Mouse (Mus musculus) hindbrain, embryonic 12.5 days (tissue): ENCODE data around the gene Vmp1. TPM values are rescaled to one million over a fixed set of nuclear protein-coding genes. Genes with fewer than 3 reads are reported as not detected.

Source experiments
- ATAC-seq: fragments of 200-750 bp; cut with Nextera tagmentation; 2 replicates; pipeline ENCODE4 v1.8.0; 2017; ENCODE audit warnings: moderate TSS enrichment; ENCODE audit not compliant: low FRiP score
- H3K27ac ChIP-seq: fragments of 300-500 bp; sonication (generic); 2 replicates; pipeline ENCODE4 v1.5.1; 2016; ENCODE audit warnings: mild to moderate bottlenecking
- H3K27me3 ChIP-seq: fragments of 300-500 bp; sonication (generic); 2 replicates; pipeline ENCODE4 v1.6.1; 2016; ENCODE audit warnings: mild to moderate bottlenecking
- H3K36me3 ChIP-seq: fragments of 300-500 bp; sonication (generic); 2 replicates; pipeline ENCODE4 v1.6.1; 2016; ENCODE audit warnings: mild to moderate bottlenecking
- H3K4me1 ChIP-seq: fragments of 300-500 bp; sonication (generic); 2 replicates; pipeline ENCODE4 v1.6.1; 2016
- H3K4me2 ChIP-seq: fragments of 300-500 bp; sonication (generic); replicated peaks from 2 replicates; pipeline ENCODE4 v1.6.1; 2016; ENCODE audit warnings: mild to moderate bottlenecking
- H3K4me3 ChIP-seq: fragments of 300-500 bp; sonication (generic); 2 replicates; pipeline ENCODE4 v1.5.1; 2016; ENCODE audit warnings: mild to moderate bottlenecking
- H3K9ac ChIP-seq: fragments of 300-500 bp; sonication (generic); 2 replicates; pipeline ENCODE4 v1.6.1; 2016; ENCODE audit warnings: mild to moderate bottlenecking, moderate library complexity
- H3K9me3 ChIP-seq: fragments of 300-500 bp; sonication (generic); replicated peaks from 2 replicates; pipeline ENCODE4 v1.6.1; 2016; ENCODE audit warnings: mild to moderate bottlenecking
- WGBS: fragments of 180-500 bp; shearing (Covaris S2); methylation state at CpG from one replicate; pipeline ENCODE4 v1.1.7; 2016; 5-methylcytosine and 5-hydroxymethylcytosine counted together
- polyA plus RNA-seq: library from polyadenylated mRNA; unstranded; fragments of >200 nt; fragmentation: Nextera tagmentation; extraction: Ambion mirVana; gene quantifications from 2 replicates; pipeline ENCODE4 v1.2.1, GENCODE M21; 2016

Gene Vmp1
- polyA plus RNA-seq, 1 experiment from 2014 or later, result 90.0 TPM

DNA sequence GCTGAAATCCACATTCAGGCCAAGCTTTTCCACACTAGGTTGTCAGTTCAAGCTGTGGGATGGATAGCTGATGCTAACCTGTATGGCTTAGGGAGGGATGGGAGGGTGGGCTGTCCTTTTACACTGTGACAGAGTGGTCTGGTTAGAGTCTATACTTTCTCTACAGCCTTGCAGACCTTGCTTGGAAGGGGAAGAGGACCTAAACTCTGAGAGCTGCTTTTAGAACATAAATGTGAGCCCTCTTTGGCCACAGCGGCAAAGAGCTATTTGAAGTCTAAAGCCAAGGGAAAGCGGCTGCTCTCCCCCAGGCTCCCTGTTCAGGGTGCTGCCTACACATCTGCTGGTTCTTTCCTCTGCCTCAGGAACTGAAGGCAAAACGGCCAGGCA is 98.0 kb downstream of the Vmp1 start:
- Histone ChIP-seq H3K9me3 (no peaks in the 10 kb centered on the region), H3K9ac (no peak overlapping the region), H3K36me3 (0 out of 2 replicates have a peak, but pooled peaks cover 5% of the 10 kb centered on the region), H3K4me1 (peaks cover 14% of the 10 kb centered on the region), H3K4me2 (no peak overlapping the region; the same call in 1 of the 2 replicates), H3K27me3 (no peaks in the 10 kb centered on the region), H3K4me3 (no peak overlapping the region), H3K27ac (no peak overlapping the region)
- WGBS, result 49% methylated on average over 3 of the region's 3 CpGs
- no peak for ATAC-seq

- ATAC-seq, result no peak
- Histone ChIP-seq H3K36me3 (0 out of 2 replicates have a peak, but pooled peaks cover 5% of the 10 kb centered on the region), H3K4me3 (no peak overlapping the region), H3K4me2 (no peak overlapping the region; the same call in 1 of the 2 replicates), H3K27me3 (no peaks in the 10 kb centered on the region), H3K27ac (no peak overlapping the region), H3K9ac (no peak overlapping the region), H3K4me1 (peaks cover 14% of the 10 kb centered on the region), H3K9me3 (no peaks in the 10 kb centered on the region)
- WGBS, result 83% methylated on average over 7 of the region's 7 CpGs
Measured at GRCm38 (mm10) chr11:86584898-86585597, 98.6 kb downstream of the Vmp1 start.

DNA sequence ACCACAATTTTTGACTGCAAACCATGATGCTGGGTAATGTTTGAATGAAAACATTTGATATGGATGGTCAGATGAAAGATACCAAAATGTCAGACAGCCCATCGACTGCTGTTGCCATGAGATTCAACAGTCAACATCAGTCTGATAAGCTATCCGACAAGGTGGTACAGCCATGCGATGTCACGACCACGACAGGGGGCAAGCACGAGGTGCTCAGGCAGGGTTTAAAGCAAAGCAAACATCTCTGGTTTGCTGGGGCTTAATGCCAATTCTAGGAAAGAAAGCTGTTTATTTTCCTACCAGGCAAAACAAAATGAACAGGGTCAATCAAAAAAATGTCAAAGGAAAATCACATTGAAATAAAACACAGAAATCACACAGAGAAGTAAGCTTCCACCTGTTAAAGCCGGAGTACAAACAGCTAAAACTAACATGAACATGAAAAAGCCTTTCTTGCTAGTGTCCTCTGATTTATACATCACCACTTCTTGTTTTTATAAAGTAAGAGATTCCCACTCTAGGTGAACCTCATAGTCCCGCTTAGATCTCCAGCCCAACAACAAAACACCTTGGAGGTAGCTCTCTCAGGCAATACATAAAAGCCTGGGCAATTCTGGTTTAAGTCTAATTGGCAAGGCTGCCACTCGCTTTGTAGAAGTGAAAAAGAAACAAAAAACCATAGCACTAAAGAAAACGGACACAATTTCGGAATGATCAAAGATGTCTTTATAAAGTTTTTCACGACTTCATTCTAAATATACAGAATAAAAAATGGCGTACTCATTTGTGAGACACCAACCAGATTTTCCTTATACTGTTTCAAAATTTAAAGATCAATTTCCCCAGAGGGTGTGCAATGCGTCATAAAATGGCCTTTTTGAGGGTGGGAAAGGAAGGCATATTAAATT is 99.4 kb downstream of the Vmp1 start:
- H3K4me1 ChIP-seq, result peaks cover 14% of the 10 kb centered on the region
- no peaks in the 10 kb centered on the region for H3K27me3 ChIP-seq
- 0 out of 2 replicates have a peak, but pooled peaks cover 5% of the 10 kb centered on the region for H3K36me3 ChIP-seq
- no peak overlapping the region for H3K4me3 ChIP-seq
- no peak overlapping the region for H3K4me2 ChIP-seq
- ATAC-seq, result no peak
- no peaks in the 10 kb centered on the region for H3K9me3 ChIP-seq
- H3K27ac ChIP-seq, result no peak overlapping the region
- no peak overlapping the region for H3K9ac ChIP-seq
- 94% methylated on average over 14 of the region's 14 CpGs for WGBS

DNA sequence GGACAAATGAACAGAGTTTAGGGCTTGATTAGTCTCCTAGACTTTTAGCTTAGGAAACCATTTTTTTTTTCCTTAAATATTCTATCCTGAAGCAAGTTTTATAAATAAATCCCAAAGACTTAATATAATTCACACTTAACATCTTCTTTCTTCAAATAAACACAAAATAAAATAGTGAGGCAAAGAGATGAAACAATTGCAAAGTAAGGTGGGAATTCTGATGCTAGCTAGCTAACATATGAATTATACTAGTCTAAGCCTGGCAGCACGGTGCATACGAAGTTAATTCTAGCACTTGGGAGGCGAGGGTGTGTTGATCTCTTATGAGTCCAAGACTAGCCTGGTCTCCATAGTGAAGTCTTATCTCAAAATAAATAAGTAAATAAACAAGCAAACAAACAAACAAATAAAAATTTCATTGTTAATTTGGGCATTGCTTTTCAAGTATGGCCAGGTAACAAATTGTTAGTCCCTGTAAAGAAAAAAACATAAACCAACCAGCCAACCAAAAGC is 100.3 kb downstream of the Vmp1 start:
- no peak for ATAC-seq
- WGBS, result 88% methylated on average over 3 of the region's 3 CpGs
- H3K4me2 ChIP-seq, result no peak overlapping the region

GRCm38 (mm10) chr11:86582543-86583260 is 100.9 kb downstream of the Vmp1 start:
- no peak for ATAC-seq
- Histone ChIP-seq H3K9ac (no peak overlapping the region), H3K4me2 (no peak overlapping the region), H3K27me3 (no peaks in the 10 kb centered on the region), H3K9me3 (no peaks in the 10 kb centered on the region), H3K4me1 (peaks cover 13% of the 10 kb centered on the region), H3K4me3 (no peak overlapping the region), H3K36me3 (0 out of 2 replicates have a peak, but pooled peaks cover 5% of the 10 kb centered on the region), H3K27ac (no peak overlapping the region)
- WGBS, result 86% methylated on average over 7 of the region's 7 CpGs

More for the DNA sequence above, 100.3 kb downstream of the Vmp1 start:
- H3K4me1 ChIP-seq, result peaks cover 14% of the 10 kb centered on the region
- no peaks in the 10 kb centered on the region for H3K27me3 ChIP-seq
- H3K36me3 ChIP-seq, result 0 out of 2 replicates have a peak, but pooled peaks cover 5% of the 10 kb centered on the region
- H3K27ac ChIP-seq, result no peak overlapping the region
- no peak overlapping the region for H3K9ac ChIP-seq
- H3K4me3 ChIP-seq, result no peak overlapping the region
- no peaks in the 10 kb centered on the region for H3K9me3 ChIP-seq

DNA sequence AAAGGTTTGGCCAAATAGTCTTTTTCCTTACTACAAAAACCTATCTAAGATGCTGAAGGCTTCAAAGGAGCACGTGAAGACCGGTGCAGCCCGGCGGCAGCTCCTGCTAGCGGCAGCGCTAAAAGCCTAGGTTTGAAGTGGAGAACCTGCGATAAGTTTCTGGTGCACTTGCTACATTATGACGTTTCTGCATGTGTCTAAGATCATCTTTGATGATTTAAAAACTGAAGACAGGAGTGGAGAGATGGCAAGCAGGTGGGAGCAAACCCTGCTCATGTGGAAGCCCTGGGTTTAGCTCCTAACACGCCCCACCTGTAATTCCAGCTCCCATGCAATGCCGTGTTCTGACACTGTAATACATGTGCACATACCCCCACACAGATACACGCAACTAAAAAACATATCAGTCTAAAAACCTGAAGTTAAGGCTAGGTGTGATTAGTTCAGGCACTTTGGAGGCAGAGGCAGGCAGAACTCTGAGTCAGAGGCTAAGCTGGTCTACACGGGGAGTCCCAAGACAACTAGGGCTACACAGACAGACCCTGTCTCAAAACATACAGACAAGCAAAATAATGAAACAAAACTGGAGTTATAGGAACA is 101.6 kb downstream of the Vmp1 start:
- no peak for ATAC-seq
- Histone ChIP-seq H3K9ac (no peak overlapping the region), H3K27ac (no peak overlapping the region), H3K36me3 (0 out of 2 replicates have a peak, but pooled peaks cover 5% of the 10 kb centered on the region), H3K4me3 (no peak overlapping the region), H3K4me1 (peaks cover 6% of the 10 kb centered on the region), H3K27me3 (no peaks in the 10 kb centered on the region), H3K9me3 (no peaks in the 10 kb centered on the region), H3K4me2 (no peak overlapping the region)
- WGBS, result 92% methylated on average over 12 of the region's 12 CpGs

GRCm38 (mm10) chr11:86581250-86581753 is 102.3 kb downstream of the Vmp1 start:
- 63% methylated on average over 11 of the region's 11 CpGs for WGBS
- Histone ChIP-seq H3K9me3 (no peaks in the 10 kb centered on the region), H3K36me3 (0 out of 2 replicates have a peak, but pooled peaks cover 5% of the 10 kb centered on the region), H3K27me3 (no peaks in the 10 kb centered on the region), H3K4me3 (no peak overlapping the region), H3K27ac (0 out of 2 replicates have a peak overlapping the region, but pooled peaks have one; percentile 5), H3K4me2 (no peak overlapping the region), H3K4me1 (peaks cover 5% of the 10 kb centered on the region; the same call in 1 of the 2 replicates), H3K9ac (no peak overlapping the region)
- no peak for ATAC-seq

DNA sequence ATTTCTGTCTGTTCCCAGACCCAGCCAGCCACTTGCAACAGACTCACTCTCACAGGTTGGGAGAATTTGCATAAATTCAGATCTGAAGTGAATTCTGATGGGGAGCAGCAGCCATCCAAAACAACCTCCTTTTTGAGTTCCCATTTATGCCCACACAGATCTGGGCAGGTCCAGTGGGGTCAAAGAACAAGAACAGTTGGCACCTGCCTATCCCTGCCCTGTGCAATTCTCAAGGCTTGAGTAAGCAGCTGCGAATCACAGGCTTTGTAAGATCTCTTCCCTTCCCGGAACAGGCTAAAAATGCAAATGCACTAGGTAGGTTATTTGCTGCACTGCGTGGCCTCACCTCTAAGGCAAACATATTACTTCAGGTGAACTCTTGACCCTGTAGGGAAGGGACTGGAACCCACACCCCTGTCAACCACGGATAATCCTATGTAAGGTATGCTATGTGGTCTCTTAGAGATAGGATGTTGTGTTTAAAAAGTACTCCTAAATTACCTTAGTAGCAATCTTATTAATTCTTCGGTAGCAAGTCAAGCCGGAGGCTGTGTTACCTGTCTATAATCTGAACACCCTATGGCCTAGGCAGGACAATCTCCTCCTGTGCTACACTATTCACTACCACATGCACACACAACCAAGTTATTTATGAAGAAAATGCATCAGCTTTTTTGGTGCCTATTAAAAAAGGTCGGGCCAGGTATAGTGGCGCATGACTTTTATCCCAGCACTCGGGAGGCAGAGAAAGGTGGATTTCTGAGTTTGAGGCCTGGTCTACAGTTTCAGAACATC is 103.1 kb downstream of the Vmp1 start:
- no peak overlapping the region for H3K9ac ChIP-seq
- 85% methylated on average over 9 of the region's 9 CpGs for WGBS
- ATAC-seq, result no peak
- 0 out of 2 replicates have a peak overlapping the region, but pooled peaks have one; percentile 5 for H3K27ac ChIP-seq
- H3K4me3 ChIP-seq, result no peak overlapping the region
- 0 out of 2 replicates have a peak, but pooled peaks cover 5% of the 10 kb centered on the region for H3K36me3 ChIP-seq
- H3K9me3 ChIP-seq, result no peaks in the 10 kb centered on the region
- peaks cover 5% of the 10 kb centered on the region; the same call in 1 of the 2 replicates for H3K4me1 ChIP-seq
- H3K4me2 ChIP-seq, result no peak overlapping the region
- no peaks in the 10 kb centered on the region for H3K27me3 ChIP-seq

GRCm38 (mm10) chr11:86579731-86580318 is 103.8 kb downstream of the Vmp1 start:
- no peak overlapping the region for H3K4me2 ChIP-seq

More at GRCm38 (mm10) chr11:86579731-86580318, 103.8 kb downstream of the Vmp1 start:
- H3K27ac ChIP-seq, result no peak overlapping the region
- H3K9me3 ChIP-seq, result no peaks in the 10 kb centered on the region
- no peak for ATAC-seq
- no peak overlapping the region for H3K9ac ChIP-seq
- peaks cover 5% of the 10 kb centered on the region; the same call in 1 of the 2 replicates for H3K4me1 ChIP-seq
- 82% methylated on average over 10 of the region's 10 CpGs for WGBS
- H3K27me3 ChIP-seq, result no peaks in the 10 kb centered on the region
- H3K4me3 ChIP-seq, result no peak overlapping the region
- 0 out of 2 replicates have a peak, but pooled peaks cover 5% of the 10 kb centered on the region for H3K36me3 ChIP-seq
